Mouse (Mus musculus) layer of hippocampus, postnatal 14 days (tissue): Measurements from ENCODE around the gene Mprip. TPM values are rescaled to one million over a fixed set of nuclear protein-coding genes. Genes with fewer than 3 reads are reported as not detected.
"Not testable (repeated sequence)": the region's sequence is repeated elsewhere in the genome, so short reads cannot be mapped to it uniquely, and the experiment has no call there.

ENCODE experiments used
- DNase-seq, 2 experiments: peaks; one replicate each; pipeline ENCODE4 v3.0.0; 2021 to 2022; ENCODE audit warnings: low spot score in 2 of 2, mixed read lengths in 1 of 2
- total RNA-seq, 2 experiments: library from RNA; stranded (reverse); gene quantifications; 2 replicates each; pipeline ENCODE4 v1.2.3; 2021

The Mprip gene
- total RNA-seq, 2 experiments from 2014 or later = 256 to 263 TPM

GRCm38 (mm10) chr11:59707931-59708611 lies 47.0 kb downstream of the Mprip start:
- peak; percentile 63 to 69 for DNase-seq

- DNase-seq = no peak
Measured at GRCm38 (mm10) chr11:59715424-59715840, 54.3 kb downstream of the Mprip start.

- DNase-seq = peak; percentile 48 to 78
Measured at GRCm38 (mm10) chr11:59717801-59718291, 56.7 kb downstream of the Mprip start.

- no peak for DNase-seq
Measured at GRCm38 (mm10) chr11:59719185-59719584, 58.1 kb downstream of the Mprip start.

GRCm38 (mm10) chr11:59721385-59721784 lies 60.3 kb downstream of the Mprip start:
- peak in 1 of 2 experiments; percentile 27 for DNase-seq

- no peak for DNase-seq
Measured at GRCm38 (mm10) chr11:59727204-59727603, 66.1 kb downstream of the Mprip start.

GRCm38 (mm10) chr11:59731821-59732220 lies 70.7 kb downstream of the Mprip start:
- DNase-seq = no peak

GRCm38 (mm10) chr11:59732407-59733066 lies 71.4 kb downstream of the Mprip start:
- DNase-seq = peak; percentile 61 to 84

GRCm38 (mm10) chr11:59733600-59733999 lies 72.5 kb downstream of the Mprip start:
- DNase-seq = not testable (repeated sequence)

GRCm38 (mm10) chr11:59734335-59734734 lies 73.2 kb downstream of the Mprip start:
- DNase-seq = peak in 1 of 2 experiments; percentile 39

GRCm38 (mm10) chr11:59735938-59736337 lies 74.8 kb downstream of the Mprip start:
- not testable (repeated sequence) for DNase-seq

GRCm38 (mm10) chr11:59737250-59737649 lies 76.1 kb downstream of the Mprip start:
- no peak for DNase-seq

GRCm38 (mm10) chr11:59739996-59740395 lies 78.9 kb downstream of the Mprip start:
- DNase-seq = no peak

GRCm38 (mm10) chr11:59741915-59742314 lies 80.8 kb downstream of the Mprip start:
- DNase-seq = no peak

- DNase-seq = no peak
Measured at GRCm38 (mm10) chr11:59743307-59743706, 82.2 kb downstream of the Mprip start.

- DNase-seq = no peak
Measured at GRCm38 (mm10) chr11:59743712-59744111, 82.6 kb downstream of the Mprip start.

- DNase-seq = no peak
Measured at GRCm38 (mm10) chr11:59744374-59744773, 83.3 kb downstream of the Mprip start.

GRCm38 (mm10) chr11:59745851-59746250 lies 84.7 kb downstream of the Mprip start:
- no peak for DNase-seq

GRCm38 (mm10) chr11:59746614-59747013 lies 85.5 kb downstream of the Mprip start:
- peak in 1 of 2 experiments; percentile 58 for DNase-seq

GRCm38 (mm10) chr11:59749050-59749449 lies 87.9 kb downstream of the Mprip start:
- DNase-seq = no peak

GRCm38 (mm10) chr11:59754504-59754903 lies 93.4 kb downstream of the Mprip start:
- no peak for DNase-seq

- no peak for DNase-seq
Measured at GRCm38 (mm10) chr11:59756351-59756750, 95.2 kb downstream of the Mprip start.
